Mouse (Mus musculus) T-helper 1 cell (primary cell): ENCODE measurements around the gene Gemin8.

Experiments used
- in situ Hi-C: fragments of 300-600 bp; cut with MboI, MseI; formaldehyde crosslinking; loops from one replicate; pipeline ENCODE4 v1.15.1; 2025; ENCODE audit warnings: high pct_unique_total_duplicates

Gene Gemin8

DNA sequence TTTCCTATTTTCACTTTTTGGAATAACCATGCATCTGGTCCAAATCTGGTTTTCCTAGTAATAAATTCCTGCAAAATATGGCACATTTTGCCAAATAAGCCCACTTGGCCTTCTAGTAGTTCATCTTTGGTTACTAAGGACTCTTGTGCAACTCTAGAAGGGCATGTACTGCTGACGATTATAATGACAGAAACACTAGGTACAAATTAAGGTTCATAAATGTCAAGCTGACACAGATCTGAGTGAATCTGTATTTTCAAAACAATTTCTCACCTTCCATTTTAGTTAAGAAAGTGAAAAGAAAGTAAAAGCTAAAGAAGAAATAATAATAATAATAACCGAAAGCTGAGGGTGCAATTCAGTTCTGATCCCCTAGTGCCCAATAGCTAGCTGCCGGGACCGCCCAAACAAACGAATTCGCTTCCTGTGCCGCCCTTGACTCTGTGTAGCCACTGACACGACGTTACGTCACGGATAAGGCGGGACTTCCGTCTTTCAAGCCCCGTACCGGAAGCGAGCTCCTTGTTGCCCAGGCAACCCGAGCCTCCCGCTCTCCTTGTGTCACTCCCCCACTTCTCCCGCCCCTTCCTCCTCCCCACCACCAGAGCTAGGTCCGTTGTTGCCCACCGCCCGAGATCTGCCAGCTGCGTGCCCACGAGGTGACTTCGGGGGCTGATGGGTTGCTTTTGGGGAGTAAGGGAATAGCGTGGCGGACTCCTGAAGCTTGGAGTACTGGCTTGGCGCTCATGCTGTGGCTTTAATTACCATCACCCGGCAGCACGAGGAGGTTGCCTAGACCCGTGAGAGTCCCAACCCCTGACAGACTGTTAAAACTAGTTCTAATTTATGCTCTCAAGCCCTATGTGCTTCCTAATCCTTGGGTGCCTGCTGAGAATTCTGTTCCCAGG, at the start of gene Gemin8:
Gene Gemin8 (plus strand): TSS at position 563 of the 908 bp plus-strand sequence.
- in situ Hi-C loops, result loop anchor here (5.0 kb wide), 4 partner anchors 52 to 1067 kb away; no protein-coding TSS in a partner anchor

DNA sequence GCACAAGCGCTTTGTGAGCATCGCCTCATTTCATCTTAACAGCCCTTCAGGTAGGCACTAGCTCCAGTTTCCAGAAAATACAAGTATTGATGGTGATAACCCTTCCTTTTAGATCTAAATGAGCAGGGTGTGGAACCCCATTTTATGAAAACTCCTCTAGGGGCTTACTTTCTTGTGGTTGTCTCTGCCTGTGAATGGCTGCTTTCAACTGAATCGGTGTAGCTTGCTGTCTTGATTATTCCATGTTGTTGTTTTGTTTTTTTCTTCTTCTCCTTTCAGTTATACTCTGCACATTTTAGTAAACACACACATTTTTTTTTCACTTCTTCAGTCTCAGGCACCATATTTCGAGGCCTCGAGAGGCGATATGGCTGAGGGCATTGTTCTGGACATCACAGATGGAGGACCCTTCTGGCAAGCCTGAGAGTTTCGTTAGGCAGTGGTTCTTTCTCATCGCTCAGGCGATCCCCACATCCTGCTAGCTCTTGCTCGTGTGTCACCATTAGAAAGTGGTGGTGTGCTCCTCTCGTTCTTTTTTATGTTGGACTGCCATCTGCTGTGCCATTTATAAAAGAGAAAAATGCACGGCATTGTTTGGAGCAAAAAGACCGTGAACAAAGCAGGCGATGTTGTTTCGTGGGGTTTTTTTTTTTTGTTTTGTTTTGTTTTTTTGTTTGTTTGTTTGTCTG, 23.0 kb upstream of the Gemin8 start:
- in situ Hi-C loops, result no loop called here

DNA sequence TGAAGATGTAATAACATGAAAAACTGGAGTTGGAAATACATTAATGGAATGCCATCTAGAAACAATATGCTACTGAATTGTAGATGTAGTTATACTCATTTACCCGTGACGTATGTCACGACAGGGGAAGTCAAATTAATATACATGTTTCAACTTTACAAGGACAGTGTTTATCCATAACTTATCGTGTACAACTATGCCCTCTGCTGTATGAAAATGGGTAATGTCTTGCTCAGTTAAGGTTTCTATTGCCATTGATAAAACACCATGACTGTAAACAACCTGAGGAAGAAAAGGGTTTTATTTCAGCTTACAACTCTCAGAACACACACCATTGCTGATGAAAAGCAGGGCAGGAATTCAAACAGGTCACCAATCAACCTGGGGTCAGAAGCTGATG, 7.5 kb upstream of the Gemin8 start:
- in situ Hi-C loops, result no loop called here

DNA sequence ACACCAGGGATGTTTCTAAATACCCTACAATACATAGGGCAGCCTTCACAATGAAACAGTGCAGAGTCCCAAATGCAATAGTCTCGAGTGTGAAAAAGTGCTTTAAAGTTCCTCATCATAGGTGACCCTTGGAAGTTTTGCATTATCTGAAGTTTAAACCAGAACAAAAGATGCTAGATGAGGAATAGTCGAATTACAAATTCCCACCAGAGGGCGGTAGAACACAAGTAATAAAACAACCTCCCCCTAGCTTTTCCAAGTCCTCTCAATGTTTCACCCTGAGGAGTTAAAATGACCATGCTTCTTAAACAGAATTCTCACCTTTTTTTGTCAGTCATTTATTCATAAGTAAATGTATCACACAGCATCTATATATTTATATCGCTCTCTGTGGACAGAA, 2.9 kb upstream of the Gemin8 start:
- in situ Hi-C loops, result loop anchor here (5.0 kb wide), 3 partner anchors 245 to 1070 kb away; no protein-coding TSS in a partner anchor

DNA sequence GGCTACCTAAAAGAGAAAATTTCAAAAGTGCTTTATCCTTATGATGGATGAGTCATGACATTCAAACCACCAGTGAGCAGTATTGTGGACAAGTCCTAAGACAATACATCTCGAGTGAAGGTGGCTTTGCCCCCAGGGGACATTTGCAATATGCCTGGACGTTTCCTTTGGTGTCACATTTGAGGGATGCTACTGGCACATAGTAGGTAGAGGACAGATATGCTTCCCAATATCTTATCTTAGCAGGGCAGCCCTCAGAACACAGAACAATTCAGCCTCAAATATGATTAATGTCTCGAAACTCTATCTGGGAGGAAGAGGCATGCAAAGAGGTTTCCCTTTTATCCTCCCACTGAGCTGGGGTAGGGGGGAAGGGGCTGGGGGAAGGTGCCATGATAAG, 2.3 kb upstream of the Gemin8 start:
- in situ Hi-C loops, result loop anchor here (5.0 kb wide), 3 partner anchors 244 to 1069 kb away; no protein-coding TSS in a partner anchor

DNA sequence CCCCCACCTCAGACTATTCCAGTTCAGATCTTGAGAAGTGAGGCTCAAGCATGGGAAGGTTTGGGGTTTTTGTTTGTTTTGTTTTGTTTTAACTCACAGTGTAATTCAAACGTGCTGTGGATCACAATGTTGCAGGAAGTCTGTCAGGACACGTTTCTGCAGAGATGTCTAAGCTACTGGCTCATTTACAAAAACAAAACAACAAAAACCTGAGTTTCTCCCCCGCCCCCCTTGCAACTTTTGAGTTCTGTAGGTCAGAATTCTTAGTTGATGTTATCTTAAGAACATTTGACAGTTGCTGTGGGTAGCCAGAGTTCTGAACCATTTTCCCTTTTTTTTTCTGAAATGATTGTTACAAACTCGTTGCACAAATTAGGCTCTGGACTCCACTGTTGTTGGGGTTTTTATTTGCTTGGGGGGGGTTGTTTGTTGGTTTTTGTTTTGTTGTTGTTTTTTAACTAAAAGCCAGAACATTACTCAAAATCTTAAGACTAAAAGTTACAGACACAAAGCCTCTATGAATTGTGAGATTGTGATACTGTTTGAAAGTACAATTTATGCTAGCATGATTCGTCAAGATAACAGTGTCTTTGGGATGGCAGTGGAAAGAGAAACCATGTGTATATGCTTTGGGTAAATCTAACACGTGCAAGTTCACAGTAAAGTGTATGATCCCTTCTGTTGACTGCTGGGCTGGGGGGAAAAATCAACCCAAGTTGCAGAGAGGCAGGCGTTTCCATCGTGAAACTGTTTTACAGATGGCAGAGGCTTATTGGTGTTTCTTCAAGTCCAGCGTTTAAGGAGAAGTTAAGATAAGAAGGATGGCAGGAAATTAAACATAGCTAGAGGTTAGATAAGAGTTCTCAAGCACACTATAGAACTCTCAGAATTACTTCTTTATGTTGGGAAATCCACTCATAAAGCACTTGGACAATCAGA, 815 bp downstream of the Gemin8 start:
- in situ Hi-C loops, result loop anchor here (5.0 kb wide), 1 partner anchor 51 kb away; no protein-coding TSS in a partner anchor

DNA sequence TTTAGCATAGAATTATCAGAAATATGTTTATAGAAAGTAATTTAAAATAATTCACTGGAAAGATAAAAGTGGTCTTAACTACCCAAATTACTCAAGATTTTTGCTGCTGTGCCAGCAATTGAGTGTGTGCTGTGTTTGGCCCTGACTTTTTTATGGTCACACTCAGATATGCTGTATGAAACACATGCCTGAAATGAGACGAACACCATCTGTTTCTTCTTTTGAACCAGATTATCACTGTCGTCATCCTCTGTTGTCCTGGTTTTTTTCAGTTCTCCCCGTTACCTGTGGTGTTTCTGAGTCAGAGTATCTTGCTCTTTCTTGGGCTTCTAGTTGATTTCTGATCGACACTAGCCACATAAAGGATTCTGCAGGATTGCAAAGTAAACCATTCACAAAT, 1.8 kb downstream of the Gemin8 start:
- in situ Hi-C loops, result loop anchor here (5.0 kb wide), 1 partner anchor 50 kb away; no protein-coding TSS in a partner anchor

DNA sequence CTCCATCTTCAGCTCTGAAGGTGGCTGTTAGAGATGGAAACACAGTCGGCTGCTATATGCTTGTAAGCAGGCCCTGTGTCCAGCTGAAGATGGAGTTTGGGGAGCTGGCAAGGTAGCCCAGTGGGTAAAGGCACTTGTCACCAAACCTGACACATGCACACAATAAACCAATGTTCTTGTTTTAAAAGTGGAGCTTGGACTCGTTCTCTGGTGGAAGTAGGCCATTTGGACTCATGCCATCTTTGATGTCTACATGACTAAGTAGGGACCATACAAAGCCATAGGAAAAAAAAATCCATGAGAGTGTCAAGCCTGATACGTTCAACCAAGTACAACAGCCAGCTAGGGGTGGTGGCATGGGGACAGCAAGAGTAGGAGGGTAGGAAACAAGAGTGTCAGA, 2.4 kb downstream of the Gemin8 start:
- in situ Hi-C loops, result loop anchor here (5.0 kb wide), 1 partner anchor 50 kb away; no protein-coding TSS in a partner anchor

DNA sequence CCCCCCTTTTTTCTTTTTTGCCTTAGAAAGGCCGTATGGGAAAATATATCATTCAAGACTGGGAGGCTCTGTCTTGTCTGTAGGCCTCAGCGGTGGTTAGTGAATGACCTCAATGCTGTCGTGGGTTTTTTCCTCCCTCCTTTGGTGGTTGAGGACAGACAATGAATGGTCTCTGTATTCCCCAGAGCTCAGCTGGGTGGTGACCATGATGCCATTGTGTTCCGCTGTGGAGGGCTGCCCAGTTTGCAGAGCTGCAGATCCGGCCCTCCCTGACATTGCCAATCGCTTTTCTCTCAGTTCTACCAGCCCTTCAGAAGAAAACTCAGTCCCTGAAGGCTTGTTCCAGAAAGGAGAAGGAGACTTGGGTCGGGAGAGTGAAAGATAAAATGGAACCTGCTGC, 3.5 kb downstream of the Gemin8 start:
- in situ Hi-C loops, result loop anchor here (5.0 kb wide), 1 partner anchor 49 kb away; no protein-coding TSS in a partner anchor

DNA sequence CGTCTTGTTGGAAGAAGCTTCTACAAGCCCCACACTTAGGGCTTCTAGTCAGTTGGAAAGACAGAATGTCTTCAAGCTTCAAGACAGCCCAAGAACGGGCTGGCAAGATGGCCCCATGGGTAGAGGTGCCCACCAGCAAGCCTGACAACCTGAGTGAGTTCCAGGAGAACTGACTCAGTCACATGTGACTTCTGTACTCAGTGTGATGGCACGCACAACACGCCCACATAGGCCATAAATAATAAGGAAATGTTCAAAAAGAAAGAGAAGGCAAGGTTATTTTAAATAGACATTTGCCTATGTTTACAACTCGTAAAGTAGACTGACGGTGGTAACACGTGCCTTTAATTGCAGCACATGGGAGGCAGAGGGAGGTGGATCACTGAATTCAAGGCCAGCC, 7.7 kb downstream of the Gemin8 start:
- in situ Hi-C loops, result no loop called here

DNA sequence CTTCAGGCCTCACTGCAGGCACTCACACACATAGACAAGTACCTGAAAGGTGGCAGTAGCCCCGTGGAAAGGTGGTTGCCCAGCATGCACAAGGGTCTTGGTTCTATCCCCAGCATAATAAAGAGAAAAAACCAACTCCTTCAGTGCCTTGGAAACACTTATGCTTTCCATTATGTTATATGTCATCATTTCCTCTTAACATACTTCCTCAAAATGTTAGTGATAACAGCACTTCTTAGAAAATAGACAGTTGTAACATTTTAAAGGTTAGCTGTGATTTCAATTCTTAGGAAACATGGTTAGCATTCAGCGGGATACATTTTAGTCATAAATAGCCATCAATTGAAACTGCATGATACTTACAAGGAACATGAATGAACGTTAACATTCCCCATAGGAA, 12.8 kb downstream of the Gemin8 start:
- in situ Hi-C loops, result no loop called here

DNA sequence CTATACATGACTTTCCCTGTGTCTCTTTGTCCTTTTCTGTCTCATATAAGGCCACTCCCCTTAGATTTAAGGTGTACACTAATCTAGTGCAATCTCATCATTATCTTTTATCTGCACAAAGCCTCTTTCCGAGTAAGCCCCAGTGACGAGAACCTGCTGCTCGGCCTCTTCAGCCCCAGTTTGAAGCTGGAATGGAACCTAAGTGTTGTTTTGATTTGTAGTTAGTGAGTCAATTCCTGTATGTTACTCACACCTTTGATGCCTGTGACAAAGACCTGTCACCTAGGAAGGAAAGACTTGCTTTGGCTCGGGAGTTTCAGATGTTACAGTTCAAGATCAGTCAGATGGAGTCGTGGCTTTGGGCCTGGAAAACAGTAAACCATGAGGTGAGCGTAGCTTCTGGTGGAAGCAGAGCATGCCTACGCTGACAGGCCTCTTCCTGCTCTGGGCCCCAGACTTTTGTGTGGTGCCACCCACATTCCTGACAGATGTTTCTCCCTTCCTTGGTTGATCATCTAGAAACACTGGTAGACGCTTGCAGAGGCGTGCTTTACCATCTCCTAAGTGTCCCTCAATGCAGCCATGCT, 15.2 kb downstream of the Gemin8 start:
- in situ Hi-C loops, result no loop called here

DNA sequence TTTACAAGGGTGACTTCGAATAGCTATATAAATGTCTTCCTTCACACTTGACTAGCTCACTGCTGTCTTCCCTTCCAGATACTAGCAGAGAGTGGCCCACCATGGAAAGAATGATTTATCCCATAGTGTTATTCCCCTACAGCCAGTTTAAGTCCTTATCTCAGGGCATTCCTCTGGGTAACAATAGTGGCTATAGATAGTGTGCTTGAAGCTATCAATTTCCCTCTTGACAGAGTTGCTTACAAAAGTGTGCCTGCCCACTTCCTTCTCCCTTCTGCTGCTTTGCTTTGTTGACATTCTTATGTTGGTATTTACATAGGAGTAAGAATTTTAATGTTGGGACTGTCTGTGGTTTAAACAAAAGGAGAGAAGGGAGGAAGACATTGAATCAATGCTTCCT, 17.5 kb downstream of the Gemin8 start:
- in situ Hi-C loops, result no loop called here

DNA sequence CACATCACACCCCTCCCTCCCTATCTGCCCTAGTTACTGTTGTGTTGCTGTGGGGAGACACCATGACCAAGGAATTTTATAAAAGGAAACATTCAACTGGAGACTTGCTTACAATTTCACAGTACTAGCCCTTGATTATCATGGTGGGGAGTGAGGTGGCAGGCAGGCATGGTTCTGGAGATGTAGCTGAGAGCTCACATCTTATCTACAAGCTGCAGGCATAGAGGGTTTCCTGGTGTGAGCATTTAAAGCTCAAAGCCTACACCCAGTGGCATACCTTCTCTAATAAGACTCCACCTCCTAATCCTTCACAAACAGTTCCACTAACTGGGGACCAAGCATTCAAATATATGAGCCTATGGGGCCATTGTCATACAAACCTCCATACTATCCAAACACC, 26.1 kb downstream of the Gemin8 start:
- in situ Hi-C loops, result no loop called here

DNA sequence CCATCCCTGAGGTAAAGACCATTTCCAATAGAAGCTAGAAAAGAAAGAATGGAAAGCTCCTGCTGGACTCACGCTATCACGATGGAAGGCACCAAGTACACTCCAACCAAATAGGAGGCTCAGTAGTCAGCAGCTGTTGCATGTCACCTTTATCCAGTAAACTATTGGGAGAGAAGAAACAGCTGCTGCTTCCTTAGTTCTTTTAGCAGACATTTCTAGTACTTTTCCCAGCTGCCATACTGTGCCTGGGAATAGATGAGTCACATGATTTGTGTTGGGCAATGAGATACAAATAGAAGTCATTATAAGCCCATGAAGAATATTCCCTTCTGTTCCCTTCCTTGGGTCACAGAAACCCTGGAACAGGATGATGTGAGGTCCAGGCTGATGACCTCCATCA, 28.0 kb downstream of the Gemin8 start:
- in situ Hi-C loops, result no loop called here

DNA sequence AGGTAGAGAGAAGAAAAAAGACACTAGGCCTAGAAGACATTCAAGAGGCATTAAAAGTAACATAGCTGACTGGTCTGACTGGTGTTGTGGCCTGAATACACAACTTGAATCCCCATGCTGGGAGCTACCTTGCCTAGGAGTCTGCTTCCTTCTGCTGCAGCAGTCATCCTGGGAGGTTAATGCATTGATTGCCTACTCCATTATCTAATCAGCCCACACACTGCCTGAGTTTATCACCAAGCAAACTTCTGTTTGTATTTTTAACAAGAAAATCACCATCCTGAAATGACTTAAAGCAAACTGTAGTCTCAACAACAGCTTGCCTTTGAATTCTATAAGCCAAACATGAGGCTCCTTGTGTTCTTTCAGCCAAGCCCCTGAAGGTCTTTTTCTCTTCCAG, 29.6 kb downstream of the Gemin8 start:
- in situ Hi-C loops, result no loop called here

DNA sequence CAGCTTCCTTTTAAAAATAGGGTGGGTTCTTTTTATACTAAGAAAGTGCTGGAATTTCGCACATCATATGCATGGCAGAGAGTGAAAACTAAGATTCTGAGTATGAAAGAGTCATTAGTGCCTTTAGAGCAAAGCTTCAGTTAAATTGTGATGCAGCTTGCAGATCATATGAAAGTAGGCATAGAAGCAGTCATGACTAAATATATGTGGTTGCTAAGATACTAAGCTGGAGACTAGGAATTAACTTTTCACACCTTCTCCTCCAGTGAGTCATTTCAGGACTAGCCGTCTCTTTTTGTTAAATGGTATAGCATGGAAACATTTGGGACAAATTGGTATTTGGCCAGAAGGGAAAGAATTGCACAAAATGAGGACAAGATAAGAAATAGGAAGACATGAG, 44.3 kb downstream of the Gemin8 start:
- in situ Hi-C loops, result no loop called here

DNA sequence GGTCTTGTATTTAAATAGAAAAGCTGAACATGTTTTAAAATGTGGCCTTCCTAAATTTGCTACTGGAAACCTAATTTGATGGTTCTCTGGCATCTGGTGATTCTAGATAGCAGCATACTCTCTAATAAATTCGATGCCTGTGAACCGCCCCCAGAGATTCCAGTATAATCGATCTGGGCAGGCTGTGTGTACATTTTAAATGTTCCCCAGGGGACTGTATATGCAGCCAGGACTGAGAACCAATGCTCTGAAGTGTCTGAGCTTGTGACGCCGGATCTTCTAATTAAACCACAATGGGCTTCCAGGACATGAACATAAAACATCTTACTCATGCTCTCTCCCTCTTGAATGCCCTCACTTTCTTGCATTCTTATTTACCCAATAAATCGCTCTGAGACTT, 46.0 kb downstream of the Gemin8 start:
- in situ Hi-C loops, result no loop called here

DNA sequence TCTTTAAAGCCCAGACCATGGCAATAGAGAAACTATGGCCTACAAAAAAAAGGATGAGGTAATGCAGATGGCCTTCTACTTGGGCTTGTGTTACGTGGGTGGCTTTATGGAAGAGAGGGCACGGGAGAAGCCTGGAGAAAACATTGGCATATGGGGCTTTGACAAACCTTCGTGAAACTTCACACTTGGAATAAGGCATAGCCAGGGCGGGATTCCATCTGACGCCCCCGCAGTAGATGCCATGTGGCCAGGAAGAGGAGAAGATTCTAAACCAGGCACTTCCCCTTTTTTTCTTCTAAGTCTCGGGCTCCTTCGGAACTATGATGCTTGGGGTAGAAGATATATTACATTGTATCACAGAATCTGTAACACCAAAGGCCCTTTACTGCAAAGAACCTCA, 46.5 kb downstream of the Gemin8 start:
- in situ Hi-C loops, result no loop called here

DNA sequence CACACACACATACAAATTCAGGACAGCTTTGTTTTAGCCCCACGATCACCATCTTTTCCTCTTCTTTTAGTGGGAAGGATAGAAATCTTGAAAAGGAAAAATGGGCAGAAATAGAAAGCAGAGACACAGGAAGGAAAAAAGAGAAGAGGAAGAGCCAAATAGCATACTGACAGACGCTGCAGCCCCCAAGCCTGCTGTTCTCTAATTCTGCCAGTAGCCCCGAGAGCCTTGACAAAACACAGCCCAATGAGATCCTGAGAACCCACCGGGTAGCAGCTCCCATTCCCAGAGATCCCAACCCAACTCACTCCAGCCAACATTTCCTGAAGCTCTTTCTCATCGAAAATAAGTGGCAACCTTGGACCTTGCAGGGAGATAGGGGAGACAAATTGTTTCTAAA, 49.1 kb downstream of the Gemin8 start:
- in situ Hi-C loops, result no loop called here

DNA sequence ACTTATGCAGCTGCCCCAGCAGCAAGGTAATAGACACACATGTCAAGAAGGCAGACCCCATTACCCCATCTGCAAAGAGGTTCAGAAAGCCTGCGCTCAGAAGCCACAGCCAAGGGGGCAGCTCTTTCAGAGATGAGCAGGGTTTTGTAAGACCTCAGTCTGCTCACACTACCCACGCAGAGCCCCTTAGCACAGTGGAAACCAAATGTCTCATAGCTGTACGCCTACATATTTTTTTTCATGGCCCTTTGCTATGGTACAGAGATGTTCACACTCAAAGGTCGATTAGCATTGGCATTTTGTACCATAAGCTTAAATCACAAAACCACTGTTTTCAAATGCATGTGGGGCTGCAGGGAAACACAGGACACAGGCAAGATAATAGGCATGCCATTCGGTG, 56.6 kb downstream of the Gemin8 start:
- in situ Hi-C loops, result no loop called here
